Mouse (Mus musculus) embryonic fibroblast, embryonic 13.5 days (primary cell): ENCODE measurements around the gene Hoxa13. TPM values are rescaled to one million over a fixed set of nuclear protein-coding genes. Genes with fewer than 3 reads are reported as not detected.

Source experiments
- H3K27ac ChIP-seq: 2 replicates; pipeline ENCODE4 v1.5.1; 2012; ENCODE audit warnings: low read length, control low read depth, inconsistent platforms; ENCODE audit not compliant: insufficient read depth
- H3K4me1 ChIP-seq: 2 replicates; pipeline ENCODE4 v1.6.1; 2011; ENCODE audit warnings: low read length; ENCODE audit not compliant: control insufficient read depth, insufficient read depth
- H3K4me3 ChIP-seq: 2 replicates; pipeline ENCODE4 v1.5.1; 2011; ENCODE audit warnings: mild to moderate bottlenecking, control low read depth, low read length; ENCODE audit not compliant: insufficient read depth
- CTCF ChIP-seq: IDR thresholded peaks from 2 replicates; pipeline ENCODE4 v1.5.1; 2011; ENCODE audit warnings: mild to moderate bottlenecking, control low read depth, low read length, moderate library complexity, borderline replicate concordance; ENCODE audit not compliant: insufficient read depth
- POLR2A ChIP-seq: IDR thresholded peaks from 2 replicates; pipeline ENCODE4 v1.6.1; 2011; ENCODE audit warnings: low read depth, mild to moderate bottlenecking, control low read depth, low read length, moderate library complexity
- polyA plus RNA-seq: library from polyadenylated mRNA; stranded (reverse); fragments of >200 nt; gene quantifications from 2 replicates; pipeline ENCODE4 v1.2.4, GENCODE M21; 2011; ENCODE audit warnings: low read depth; ENCODE audit not compliant: missing spikeins, insufficient read length

Hoxa13 gene
- polyA plus RNA-seq, 1 experiment: 5.0 TPM

DNA sequence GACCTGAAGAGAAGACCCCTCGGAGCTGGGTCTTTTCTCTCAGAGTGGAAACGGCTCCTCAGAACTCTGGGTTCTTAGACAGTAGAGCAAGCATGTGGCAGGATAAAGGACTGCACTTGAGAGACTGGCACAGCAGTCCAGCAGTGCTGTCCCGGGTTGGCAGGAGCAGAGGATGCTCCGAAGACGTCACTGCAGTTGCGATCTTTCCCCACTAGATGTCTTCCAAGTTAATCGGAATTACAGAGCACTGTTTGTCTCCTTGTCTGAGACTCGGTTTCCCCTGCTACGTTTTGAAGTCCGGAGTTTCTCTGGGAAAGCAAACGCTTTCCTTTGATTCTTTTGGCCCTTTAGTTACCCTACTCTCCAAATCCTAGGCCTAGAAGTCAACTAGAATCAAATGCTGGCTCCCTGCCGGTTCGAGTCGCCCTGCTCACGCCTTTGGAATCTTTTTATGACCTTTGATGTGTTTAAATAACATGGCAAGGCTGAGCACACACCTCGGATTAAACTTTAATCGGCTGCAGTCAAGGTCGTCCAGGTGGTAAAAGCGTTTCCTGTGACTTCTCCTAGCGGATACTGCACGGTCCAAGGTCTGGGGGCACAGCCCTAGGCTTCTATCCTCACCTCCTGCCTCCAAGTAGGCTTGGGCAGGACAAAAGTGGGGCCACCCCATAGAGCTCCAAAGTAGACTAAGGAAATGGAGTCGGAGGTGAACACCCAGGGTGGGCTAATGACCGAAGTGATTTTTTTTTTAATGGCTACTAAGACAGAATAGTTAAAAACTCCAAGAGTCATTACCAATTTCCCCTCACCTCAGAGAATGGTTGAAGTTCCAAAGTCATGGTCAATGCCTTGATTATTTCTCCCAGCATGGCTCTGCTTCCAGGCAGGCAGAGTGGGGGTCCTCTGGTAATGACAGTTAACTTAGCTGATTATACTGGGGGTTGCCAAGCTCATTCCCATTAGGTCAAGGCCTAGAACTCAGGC lies 10.1 kb upstream of the Hoxa13 start:
- Histone ChIP-seq H3K4me1 (no peaks in the 10 kb centered on the region), H3K4me3 (no peak overlapping the region), H3K27ac (no peak overlapping the region)
- TF ChIP-seq POLR2A (no peak), CTCF (peak; percentile 43; the same call in 1 of the 2 replicates)

DNA sequence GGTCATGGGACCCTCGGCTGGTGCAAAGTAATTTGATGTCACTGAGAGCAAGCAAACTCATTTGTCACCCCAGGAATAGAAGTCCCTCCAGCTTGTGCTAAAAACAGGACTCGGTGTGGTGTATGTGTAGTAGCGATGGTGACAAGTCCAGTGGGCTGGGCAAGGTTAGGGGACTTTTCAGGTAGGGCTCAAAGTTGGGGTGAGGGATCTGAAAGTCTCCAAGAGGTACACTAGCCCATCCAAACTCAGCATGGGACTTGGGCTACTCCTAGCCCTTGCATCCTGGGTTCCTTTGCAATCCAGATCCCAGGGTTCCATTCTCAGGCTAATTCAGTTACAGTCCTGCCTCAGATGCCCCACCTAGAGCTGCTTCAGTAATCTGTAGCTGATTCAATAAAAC lies 8.1 kb upstream of the Hoxa13 start:
- Histone ChIP-seq H3K27ac (no peak overlapping the region), H3K4me1 (no peaks in the 10 kb centered on the region), H3K4me3 (no peak overlapping the region)
- TF ChIP-seq POLR2A: no peak
- no peak for TF ChIP-seq CTCF

GRCm38 (mm10) chr6:52268341-52268740 lies 7.7 kb upstream of the Hoxa13 start:
- Histone ChIP-seq H3K27ac (no peak overlapping the region), H3K4me1 (no peaks in the 10 kb centered on the region), H3K4me3 (no peak overlapping the region)
- TF ChIP-seq POLR2A: no peak
- no peak for TF ChIP-seq CTCF

GRCm38 (mm10) chr6:52267691-52268090 lies 7.0 kb upstream of the Hoxa13 start:
- no peaks in the 10 kb centered on the region for H3K4me1 ChIP-seq
- H3K27ac ChIP-seq: no peak overlapping the region
- no peak overlapping the region for H3K4me3 ChIP-seq
- TF ChIP-seq CTCF: no peak
- no peak for TF ChIP-seq POLR2A

DNA sequence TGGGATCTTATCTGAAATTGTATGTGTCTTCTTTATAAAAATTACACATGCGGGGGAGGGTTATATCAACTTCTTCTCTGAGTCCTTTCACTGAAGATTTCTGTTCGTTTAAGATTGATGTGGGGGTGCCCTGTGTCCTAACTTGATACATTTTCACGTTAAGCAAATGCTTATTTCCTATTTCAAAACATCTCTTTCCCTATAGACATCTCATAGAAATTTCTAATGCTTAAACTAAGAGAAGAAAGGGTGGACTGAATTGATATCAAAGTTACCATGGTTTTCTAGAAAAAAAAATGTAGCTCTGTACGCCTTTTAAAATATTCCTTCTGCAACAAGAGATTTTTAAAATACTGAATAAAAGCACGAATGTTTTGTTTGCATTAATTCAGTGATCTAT lies 6.5 kb upstream of the Hoxa13 start:
- H3K4me1 ChIP-seq: no peaks in the 10 kb centered on the region; the same call in 1 of the 2 replicates
- no peak overlapping the region for H3K27ac ChIP-seq
- no peak overlapping the region for H3K4me3 ChIP-seq
- TF ChIP-seq POLR2A: no peak
- no peak for TF ChIP-seq CTCF

- H3K4me1 ChIP-seq: no peaks in the 10 kb centered on the region; the same call in 1 of the 2 replicates
- H3K27ac ChIP-seq: no peak overlapping the region
- H3K4me3 ChIP-seq: no peak overlapping the region
- TF ChIP-seq CTCF (no peak), POLR2A (no peak)
Measured at GRCm38 (mm10) chr6:52266666-52266985, 5.9 kb upstream of the Hoxa13 start.

DNA sequence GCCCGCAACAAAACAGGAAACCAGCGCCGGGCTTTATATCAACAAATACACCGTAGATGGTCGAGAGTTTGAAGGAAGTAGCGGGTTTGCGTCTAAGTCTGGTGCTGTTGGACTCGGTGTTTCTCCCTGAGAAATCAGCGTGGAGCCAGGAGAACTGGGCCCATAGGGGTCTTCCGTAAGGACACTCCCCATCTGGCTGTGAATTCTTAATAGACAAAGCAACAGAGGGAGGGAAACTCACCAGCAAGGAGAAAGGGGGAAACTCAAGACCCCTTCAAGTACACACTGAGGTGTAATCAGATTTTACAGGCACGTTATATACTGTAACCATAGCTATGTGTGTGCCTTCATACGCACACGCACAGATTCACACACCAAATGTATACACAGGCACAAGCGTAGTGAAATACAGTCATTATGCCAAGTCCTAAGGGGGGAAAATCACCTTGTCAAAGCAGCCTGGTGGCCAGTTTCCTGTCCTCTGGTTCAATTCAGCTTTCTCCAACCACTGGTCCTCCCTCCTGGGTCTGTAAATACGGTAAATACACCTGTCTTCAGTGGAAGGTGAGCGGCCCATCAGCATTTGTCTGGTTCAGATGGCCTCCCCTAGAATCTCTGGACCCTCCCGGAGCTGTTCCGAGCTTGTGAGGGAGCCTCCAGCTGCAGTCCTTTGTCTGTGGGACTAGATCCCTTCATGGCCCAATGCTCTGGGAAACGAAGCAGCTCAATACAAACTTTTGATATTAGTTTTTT lies 5.4 kb upstream of the Hoxa13 start:
- Histone ChIP-seq H3K4me3 (no peak overlapping the region), H3K27ac (no peak overlapping the region), H3K4me1 (no peaks in the 10 kb centered on the region; the same call in 1 of the 2 replicates)
- TF ChIP-seq CTCF: no peak
- no peak for TF ChIP-seq POLR2A

GRCm38 (mm10) chr6:52265306-52265912 lies 4.7 kb upstream of the Hoxa13 start:
- Histone ChIP-seq H3K4me1 (no peaks in the 10 kb centered on the region; the same call in 1 of the 2 replicates), H3K27ac (no peak overlapping the region), H3K4me3 (no peak overlapping the region)
- no peak for TF ChIP-seq POLR2A
- no peak for TF ChIP-seq CTCF

DNA sequence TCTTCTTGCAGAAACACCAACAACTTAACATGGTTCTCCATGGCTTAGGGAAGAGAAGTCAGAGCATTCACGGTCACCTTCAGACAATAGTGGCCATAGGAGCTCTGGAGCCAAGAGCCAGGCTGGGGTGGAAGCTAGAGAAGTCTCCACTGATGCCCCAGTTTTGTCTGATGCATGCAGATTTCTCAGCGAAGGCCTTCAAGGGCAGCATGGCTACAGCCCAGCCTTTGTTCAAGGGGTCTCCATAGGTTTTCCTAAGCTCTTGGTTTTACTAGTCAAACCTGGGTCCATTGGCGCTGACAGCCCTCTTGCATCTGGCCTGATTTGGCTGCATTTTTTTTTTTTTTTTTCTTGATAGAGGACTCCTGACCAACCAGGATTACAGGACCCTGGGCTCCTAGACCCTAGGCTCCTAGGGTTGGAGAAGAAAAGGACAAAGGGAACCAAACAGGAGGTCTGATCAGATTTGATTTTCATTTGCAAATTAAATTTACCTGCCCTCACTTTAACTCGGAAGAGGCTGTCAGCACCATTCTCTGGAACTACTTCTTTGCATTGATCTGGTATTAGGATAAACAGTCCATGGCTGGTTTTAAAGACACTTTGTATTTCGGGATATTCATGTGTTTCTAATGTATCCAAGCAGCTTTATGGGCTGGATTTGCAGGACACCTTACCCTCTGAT lies 3.6 kb upstream of the Hoxa13 start:
- no peak overlapping the region for H3K27ac ChIP-seq
- TF ChIP-seq CTCF: no peak
- TF ChIP-seq POLR2A: no peak
- no peak overlapping the region for H3K4me3 ChIP-seq
- no peaks in the 10 kb centered on the region; the same call in 1 of the 2 replicates for H3K4me1 ChIP-seq
